Comparison of ENCODE assay signal across 33 mouse cellular contexts in the genomic region with DNA sequence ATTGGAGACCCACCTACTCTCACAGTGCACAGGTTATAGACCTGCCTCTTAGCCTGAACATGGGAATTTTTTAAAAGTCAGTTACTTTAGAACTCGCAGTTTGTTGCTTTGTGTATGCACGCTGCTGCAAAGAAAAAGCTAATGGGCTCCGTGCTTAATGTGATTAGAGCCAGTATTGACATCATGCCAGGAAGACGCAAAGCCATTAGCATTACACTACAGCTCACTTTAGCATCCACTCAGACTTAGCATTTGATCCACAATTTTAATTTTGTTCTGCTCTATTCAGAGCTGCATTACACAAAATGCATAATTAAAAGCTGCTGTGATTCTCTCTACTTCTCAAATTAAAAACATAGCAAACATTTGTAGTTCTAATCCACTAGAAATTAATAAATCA.
A peak's percentile ranks its signal among the peaks of the same experiment; 100 is the strongest.
DNase-seq lines count a peak whose midpoint lies in the region; ATAC-seq lines count a peak whose summit lies in the region.
"Had no signal": no experiment of that assay in that cellular context is flagged by ENCODE, and none has a peak within 500 bp of the region (broad histone marks: within the 10 kb centered on the region; RNA-seq: fewer than 3 reads in every experiment).

No protein-coding gene starts in this region.

- 54% methylated on average over 4 of the region's 4 CpGs for WGBS in embryonic facial prominence, embryonic 14.5 days
- WGBS in embryonic facial prominence, embryonic 10.5 days = 69% methylated on average over 4 of the region's 4 CpGs
- 27% methylated on average over 4 of the region's 4 CpGs for WGBS in hindbrain, embryonic 14.5 days
- 67% methylated on average over 4 of the region's 4 CpGs for WGBS in hindbrain, embryonic 10.5 days
- 49% methylated on average over 4 of the region's 4 CpGs for WGBS in neural tube, embryonic 12.5 days
- 29% methylated on average over 4 of the region's 4 CpGs for WGBS in neural tube, embryonic 15.5 days

- H3K4me2 ChIP-seq in embryonic facial prominence, embryonic 14.5 days (ENCODE audit: low read depth, low read length) = no peak overlapping the region
- no peak overlapping the region for H3K4me2 ChIP-seq in hindbrain, embryonic 14.5 days (replicated peaks)
- no peak overlapping the region for H3K4me2 ChIP-seq in neural tube, embryonic 12.5 days (replicated peaks)
- H3K4me2 ChIP-seq in neural tube, embryonic 15.5 days = no peak overlapping the region
- H3K4me2 ChIP-seq: embryonic facial prominence, embryonic 13.5 days; forebrain, embryonic 15.5 days; heart, embryonic 12.5 days; limb, embryonic 15.5 days; liver, embryonic 13.5 days; neural tube, embryonic 13.5 days; stomach, embryonic 15.5 days had no signal

- H3K36me3 ChIP-seq in embryonic facial prominence, embryonic 14.5 days (ENCODE audit: control insufficient read depth, insufficient read depth, low read length) = no peaks in the 10 kb centered on the region
- H3K36me3 ChIP-seq in embryonic facial prominence, embryonic 10.5 days (replicated peaks) = no peaks in the 10 kb centered on the region
- H3K36me3 ChIP-seq in hindbrain, embryonic 14.5 days (replicated peaks; ENCODE audit: control insufficient read depth, insufficient read depth) = no peaks in the 10 kb centered on the region
- no peaks in the 10 kb centered on the region for H3K36me3 ChIP-seq in hindbrain, embryonic 10.5 days
- no peaks in the 10 kb centered on the region for H3K36me3 ChIP-seq in neural tube, embryonic 12.5 days
- no peaks in the 10 kb centered on the region for H3K36me3 ChIP-seq in neural tube, embryonic 15.5 days
- H3K36me3 ChIP-seq: embryonic facial prominence, embryonic 13.5 days; forebrain, embryonic 15.5 days; heart, embryonic 12.5 days; limb, embryonic 10.5 days; limb, embryonic 15.5 days; liver, embryonic 13.5 days; neural tube, embryonic 13.5 days; stomach, embryonic 15.5 days had no signal

- H3K9ac ChIP-seq in embryonic facial prominence, embryonic 14.5 days (ENCODE audit: low read depth, low read length) = no peak overlapping the region
- no peak overlapping the region for H3K9ac ChIP-seq in hindbrain, embryonic 14.5 days
- no peak overlapping the region for H3K9ac ChIP-seq in neural tube, embryonic 12.5 days
- no peak overlapping the region for H3K9ac ChIP-seq in neural tube, embryonic 15.5 days (replicated peaks)
- H3K9ac ChIP-seq: embryonic facial prominence, embryonic 13.5 days; forebrain, embryonic 15.5 days; heart, embryonic 12.5 days; limb, embryonic 15.5 days; liver, embryonic 13.5 days; neural tube, embryonic 13.5 days; stomach, embryonic 15.5 days had no signal

- no peak for ATAC-seq in embryonic facial prominence, embryonic 14.5 days (ENCODE audit: low read depth)
- 0 out of 2 replicates have a peak, but pooled peaks have one; percentile 31 for ATAC-seq in hindbrain, embryonic 14.5 days (ENCODE audit: low FRiP score)
- ATAC-seq in neural tube, embryonic 12.5 days (ENCODE audit: low FRiP score, low read depth) = 0 out of 2 replicates have a peak, but pooled peaks have one; percentile 44
- ATAC-seq in neural tube, embryonic 15.5 days (ENCODE audit: low FRiP score) = no peak; the same call in 1 of the 2 replicates
- ATAC-seq: forebrain, embryonic 15.5 days; inflammation-experienced regulatory T-cells, adult 6 months had no signal

- H3K27ac ChIP-seq in embryonic facial prominence, embryonic 14.5 days (replicated peaks; ENCODE audit: low read depth, low read length) = no peak overlapping the region
- no peak overlapping the region for H3K27ac ChIP-seq in embryonic facial prominence, embryonic 10.5 days (replicated peaks)
- H3K27ac ChIP-seq in hindbrain, embryonic 14.5 days = no peak overlapping the region
- no peak overlapping the region for H3K27ac ChIP-seq in hindbrain, embryonic 10.5 days
- H3K27ac ChIP-seq in neural tube, embryonic 12.5 days = no peak overlapping the region
- no peak overlapping the region for H3K27ac ChIP-seq in neural tube, embryonic 15.5 days (replicated peaks)
- H3K27ac ChIP-seq: forebrain, embryonic 15.5 days; heart, adult 2 months; limb, embryonic 10.5 days; limb, embryonic 15.5 days; liver, embryonic 13.5 days; neural tube, embryonic 13.5 days; stomach, embryonic 15.5 days had no signal

- no peaks in the 10 kb centered on the region for H3K27me3 ChIP-seq in embryonic facial prominence, embryonic 14.5 days (replicated peaks; ENCODE audit: control insufficient read depth, insufficient read depth, low read length)
- H3K27me3 ChIP-seq in embryonic facial prominence, embryonic 10.5 days (replicated peaks; ENCODE audit: low read depth, poor library complexity, severe bottlenecking) = no peaks in the 10 kb centered on the region
- no peaks in the 10 kb centered on the region for H3K27me3 ChIP-seq in hindbrain, embryonic 14.5 days (ENCODE audit: control insufficient read depth, insufficient read depth, low read length)
- H3K27me3 ChIP-seq in hindbrain, embryonic 10.5 days (ENCODE audit: insufficient read depth, poor library complexity, severe bottlenecking) = no peaks in the 10 kb centered on the region
- no peaks in the 10 kb centered on the region for H3K27me3 ChIP-seq in neural tube, embryonic 12.5 days (replicated peaks)
- no peaks in the 10 kb centered on the region for H3K27me3 ChIP-seq in neural tube, embryonic 15.5 days (replicated peaks)
- H3K27me3 ChIP-seq: CH12.LX; forebrain, embryonic 15.5 days; heart, embryonic 12.5 days; limb, embryonic 15.5 days; liver, embryonic 13.5 days; neural tube, embryonic 13.5 days; stomach, embryonic 15.5 days had no signal

- H3K9me3 ChIP-seq in embryonic facial prominence, embryonic 14.5 days (ENCODE audit: control insufficient read depth, low read length) = no peaks in the 10 kb centered on the region
- H3K9me3 ChIP-seq in embryonic facial prominence, embryonic 10.5 days = no peaks in the 10 kb centered on the region
- H3K9me3 ChIP-seq in hindbrain, embryonic 14.5 days (ENCODE audit: control insufficient read depth, low read length) = no peaks in the 10 kb centered on the region
- no peaks in the 10 kb centered on the region for H3K9me3 ChIP-seq in hindbrain, embryonic 10.5 days
- no peaks in the 10 kb centered on the region for H3K9me3 ChIP-seq in neural tube, embryonic 12.5 days
- no peaks in the 10 kb centered on the region for H3K9me3 ChIP-seq in neural tube, embryonic 15.5 days (replicated peaks)
- H3K9me3 ChIP-seq: embryonic facial prominence, embryonic 13.5 days; forebrain, embryonic 15.5 days; heart, embryonic 12.5 days; limb, embryonic 10.5 days; limb, embryonic 15.5 days; liver, embryonic 13.5 days; neural tube, embryonic 13.5 days; stomach, embryonic 15.5 days had no signal

- no peaks in the 10 kb centered on the region; the same call in 1 of the 2 replicates for H3K4me1 ChIP-seq in embryonic facial prominence, embryonic 14.5 days (ENCODE audit: control insufficient read depth, insufficient read depth, low read length)
- H3K4me1 ChIP-seq in embryonic facial prominence, embryonic 10.5 days = peaks cover 11% of the 10 kb centered on the region; the same call in 1 of the 2 replicates
- H3K4me1 ChIP-seq in hindbrain, embryonic 14.5 days (replicated peaks; ENCODE audit: control insufficient read depth, insufficient read depth, low read length) = 0 out of 2 replicates have a peak, but pooled peaks cover 6% of the 10 kb centered on the region
- H3K4me1 ChIP-seq in hindbrain, embryonic 10.5 days (replicated peaks) = no peaks in the 10 kb centered on the region
- H3K4me1 ChIP-seq in neural tube, embryonic 12.5 days = no peaks in the 10 kb centered on the region
- H3K4me1 ChIP-seq in neural tube, embryonic 15.5 days = no peaks in the 10 kb centered on the region
- H3K4me1 ChIP-seq: limb, embryonic 15.5 days; liver, embryonic 13.5 days; stomach, embryonic 15.5 days had no signal

- peak; percentile 41 for DNase-seq in embryonic facial prominence, embryonic 14.5 days (ENCODE audit: low spot score)
- no peak for DNase-seq in embryonic facial prominence, embryonic 10.5 days (ENCODE audit: low spot score)
- DNase-seq in hindbrain, embryonic 14.5 days (ENCODE audit: low spot score) = peak; percentile 49
- DNase-seq in hindbrain, embryonic 10.5 days (ENCODE audit: low spot score) = no peak
- no peak for DNase-seq in thymus, postnatal 0 days (ENCODE audit: low spot score)
- DNase-seq in T-cell, adult 2 months (ENCODE audit: low spot score) = no peak
- DNase-seq: adrenal gland, postnatal 10 days; cerebellum, adult 11 months; cerebellum, adult 9-11 months; embryo, embryonic 11 days; heart, adult 2 months; kidney, adult 11 months; kidney, postnatal 14 days; layer of hippocampus, adult 9-11 months; liver, embryonic 13.5 days; lung, adult 18-20 months; lung, postnatal 14 days; retina, postnatal 1 day; right cerebral cortex, postnatal 25 days; thymus, postnatal 25 days had no signal

- H3K4me3 ChIP-seq in embryonic facial prominence, embryonic 14.5 days (ENCODE audit: low read depth, low read length) = no peak overlapping the region
- H3K4me3 ChIP-seq in embryonic facial prominence, embryonic 10.5 days = no peak overlapping the region
- H3K4me3 ChIP-seq in hindbrain, embryonic 14.5 days (replicated peaks; ENCODE audit: low read length) = no peak overlapping the region
- H3K4me3 ChIP-seq in hindbrain, embryonic 10.5 days = no peak overlapping the region
- H3K4me3 ChIP-seq in neural tube, embryonic 12.5 days = no peak overlapping the region
- H3K4me3 ChIP-seq in neural tube, embryonic 15.5 days (replicated peaks) = no peak overlapping the region
- H3K4me3 ChIP-seq: embryonic facial prominence, embryonic 13.5 days; erythroblast, embryonic 14.5 days; forebrain, embryonic 15.5 days; heart, adult 2 months; heart, embryonic 12.5 days; limb, embryonic 10.5 days; limb, embryonic 15.5 days; liver, embryonic 13.5 days; myocyte; neural tube, embryonic 13.5 days; stomach, embryonic 15.5 days had no signal

Comparison
In these comparisons a context has a peak if more than half of its experiments do, and no peak if none do; other contexts are left out.
1. ATAC-seq: peak in hindbrain, embryonic 14.5 days (single experiment) and neural tube, embryonic 12.5 days (single experiment); none in embryonic facial prominence, embryonic 14.5 days (single experiment) and neural tube, embryonic 15.5 days (single experiment).
2. DNase-seq: peak in embryonic facial prominence, embryonic 14.5 days (single experiment) and hindbrain, embryonic 14.5 days (single experiment); none in embryonic facial prominence, embryonic 10.5 days (single experiment), hindbrain, embryonic 10.5 days (single experiment), thymus, postnatal 0 days (single experiment) and T-cell, adult 2 months (single experiment).